Mouse (Mus musculus) megakaryocyte-erythroid progenitor cell, adult 5 weeks (primary cell): ENCODE measurements around the gene BC035044. TPM values are rescaled to one million over a fixed set of nuclear protein-coding genes. Genes with fewer than 3 reads are reported as not detected.

Experiments
- polyA plus RNA-seq: library from polyadenylated mRNA; stranded (reverse); fragments of >175 nt; gene quantifications from 2 replicates; pipeline ENCODE4 v1.2.3, GENCODE M21; 2012

Gene BC035044
- 6.7 and 10.4 TPM in 2 replicates for polyA plus RNA-seq

DNA sequence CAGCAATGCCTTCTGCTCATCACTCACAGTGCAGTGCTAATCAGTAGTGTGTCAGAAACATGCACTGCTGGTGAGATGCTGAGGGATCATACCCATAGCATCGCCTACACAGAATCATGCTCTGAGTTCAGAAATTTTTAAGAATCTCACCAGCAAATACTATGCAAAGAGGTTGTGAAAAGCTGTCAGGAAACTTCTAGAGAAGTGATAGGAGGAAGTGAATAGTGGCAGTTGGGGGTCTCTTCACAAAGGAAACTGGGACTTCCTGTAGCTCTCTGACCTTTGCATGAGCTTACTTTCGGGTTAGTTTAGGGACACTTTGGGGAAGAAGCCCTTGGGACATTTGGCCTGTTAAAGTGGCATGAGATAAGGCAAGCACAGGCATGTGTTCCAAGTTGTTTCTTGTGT is at the start of gene BC035044:
Gene BC035044 (minus strand): TSS at position 179 of the 408 bp plus-strand sequence.

DNA sequence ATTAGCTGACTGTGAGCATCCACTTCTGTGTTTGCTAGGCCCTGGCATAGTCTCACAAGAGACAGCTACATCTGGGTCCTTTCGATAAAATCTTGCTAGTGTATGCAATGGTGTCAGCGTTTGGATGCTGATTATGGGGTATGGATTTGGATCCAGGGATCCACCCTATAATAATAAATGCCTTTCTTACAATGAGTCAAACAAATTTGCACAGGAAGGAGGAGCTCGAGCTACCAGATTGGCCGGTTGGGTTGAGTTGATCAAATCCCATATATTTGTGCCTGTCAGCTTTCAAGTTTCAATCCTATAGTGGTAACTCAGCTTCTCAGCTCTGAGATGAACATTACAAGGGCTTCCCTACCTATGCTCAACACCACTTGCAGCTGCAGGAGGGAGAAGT is 43.2 kb upstream of the BC035044 start, which contains the start of gene Clec2g:
Gene Clec2g (plus strand): TSS at position 301 of the 400 bp plus-strand sequence.

DNA sequence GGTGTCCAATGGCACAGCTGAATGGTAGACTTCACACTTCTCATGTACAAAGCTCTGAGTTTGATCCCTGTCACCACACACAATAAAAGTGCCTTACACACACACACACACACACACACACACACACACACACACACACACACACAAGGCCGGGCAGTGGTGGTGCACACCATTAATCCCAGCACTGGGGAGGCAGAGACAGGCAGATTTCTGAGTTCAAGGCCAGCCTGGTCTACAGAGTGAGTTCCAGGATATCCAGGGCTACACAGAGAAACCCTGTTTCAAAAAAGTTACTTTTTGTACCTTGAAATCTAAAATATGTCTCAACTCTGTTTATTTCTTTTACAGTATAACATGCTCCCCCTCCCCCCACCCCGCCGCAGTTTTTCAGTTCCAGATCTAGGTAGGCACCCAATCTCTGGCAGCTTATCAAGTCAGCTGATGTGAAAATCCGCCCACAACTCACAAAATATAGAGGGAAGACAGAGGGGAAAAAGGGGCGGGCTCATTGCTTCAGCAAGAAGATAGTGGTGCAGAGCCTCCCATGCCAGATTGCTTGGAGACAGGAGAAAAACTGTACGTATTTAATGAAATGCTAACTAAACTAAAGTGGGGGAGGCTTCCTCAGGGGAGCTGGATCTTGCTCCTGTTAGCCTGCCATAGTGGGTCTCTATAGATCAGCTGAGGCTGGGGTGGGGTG is 3.7 kb downstream of the BC035044 start, which contains the start of gene Clec2i:
Gene Clec2i (plus strand): TSS at position 498 of the 700 bp plus-strand sequence.

DNA sequence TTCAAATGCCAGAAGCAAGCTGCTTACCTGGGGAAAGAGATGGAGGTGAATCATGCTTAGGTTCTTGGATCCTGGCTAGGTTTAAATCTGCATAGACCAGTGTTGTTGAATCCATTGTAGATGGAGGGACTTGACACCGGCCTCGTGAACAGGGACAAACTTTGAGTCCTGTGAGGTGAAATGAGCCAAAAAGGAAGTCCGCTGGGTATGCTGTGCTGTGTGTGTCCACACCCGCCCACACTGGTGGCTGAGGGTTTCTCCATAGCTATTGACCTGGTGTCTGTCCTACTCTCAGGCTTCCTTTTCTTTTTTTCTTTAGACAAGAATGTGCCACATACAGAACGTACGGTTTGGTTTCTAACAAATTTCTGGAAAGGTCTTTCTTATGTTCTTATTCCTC is 64.8 kb downstream of the BC035044 start, which contains the start of the genes Gm44511 and Klrb1b:
Gene Gm44511 (minus strand): TSS at position 184 of the 400 bp plus-strand sequence.
Gene Klrb1b (minus strand): TSS at position 200 of the 400 bp plus-strand sequence.

Other genes with a start within 250 kb of the BC035044 start
- gene Clec2h, start 228.7 kb downstream of the BC035044 start, polyA plus RNA-seq: not detected in 2 replicates
- not detected in 2 replicates for gene Klrb1, start 168.1 kb downstream of the BC035044 start, polyA plus RNA-seq
- gene Klrb1c, start 101.9 kb downstream of the BC035044 start, polyA plus RNA-seq: 0.11 TPM in 1 of 2 replicates, not detected in the other
- gene Gm44511, start 64.8 kb downstream of the BC035044 start, polyA plus RNA-seq: 0.17 and 0.31 TPM in 2 replicates
- gene Klrb1b, start 64.8 kb downstream of the BC035044 start, polyA plus RNA-seq: not detected in 2 replicates
- 0.35 and 0.40 TPM in 2 replicates for gene Clec2i, start 3.5 kb downstream of the BC035044 start, polyA plus RNA-seq
- not detected in 2 replicates for gene Clec2g, start 43.3 kb upstream of the BC035044 start, polyA plus RNA-seq
- gene Klrb1f, start 154.8 kb upstream of the BC035044 start, polyA plus RNA-seq: 0.70 and 1.3 TPM in 2 replicates
- not detected in 2 replicates for gene Clec2e, start 209.8 kb upstream of the BC035044 start, polyA plus RNA-seq